Mouse (Mus musculus): ENCODE results near the gene Foxe3.

DNA sequence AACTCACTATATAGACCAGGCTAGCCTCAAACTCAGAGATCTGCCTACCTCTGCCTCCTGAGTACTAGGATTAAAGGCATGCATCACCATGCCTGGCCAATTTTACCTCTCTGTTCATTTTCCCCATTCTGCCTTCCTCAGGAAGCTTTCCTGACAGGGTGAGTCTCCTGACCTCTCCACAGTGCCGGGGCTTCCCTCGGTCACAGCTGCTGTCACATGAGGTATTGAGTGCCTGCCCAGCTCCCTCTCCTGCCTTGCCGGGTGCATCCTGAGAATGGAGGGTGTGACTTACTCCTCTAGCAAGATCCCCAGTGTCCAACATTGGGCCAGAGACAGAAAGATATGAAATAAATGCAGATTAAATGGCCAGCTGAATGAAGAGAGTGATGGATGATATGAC is 12.4 kb upstream of the Foxe3 start:
- TF ChIP-seq POLR2A (IDR thresholded peaks at IDR 0.05; ENCODE audit: borderline replicate concordance, extremely low read depth, low read depth, low read length) (no peak), CTCF (IDR thresholded peaks at IDR 0.05; ENCODE audit: insufficient read depth, low read length) (no peak)
